Comparison of ENCODE assay signal across 7 mouse cellular contexts in genomic region chr11:120228911-120229437, GRCm38 (mm10). TPM values are rescaled to one million over a fixed set of nuclear protein-coding genes. Genes with fewer than 3 reads are reported as not detected.
A peak's percentile ranks its signal among the peaks of the same experiment; 100 is the strongest.
DNase-seq lines count a peak whose midpoint lies in the region; ATAC-seq and TF ChIP-seq lines count a peak whose summit lies in the region.

No protein-coding gene starts in this region.

- no peak for ATAC-seq in lung, embryonic 16.5 days (ENCODE audit: low read depth)
- ATAC-seq in embryonic facial prominence, embryonic 12.5 days (ENCODE audit: insufficient number of reproducible peaks, insufficient read depth, low FRiP score, low TSS enrichment): no peak
- ATAC-seq in hindbrain, postnatal 0 days: no peak
- no peak for ATAC-seq in midbrain, embryonic 12.5 days (ENCODE audit: low FRiP score, low read depth)

- H3K27ac ChIP-seq in lung, embryonic 16.5 days (ENCODE audit: low read length): peak overlapping the region; percentile 97
- peak overlapping the region; percentile 98 for H3K27ac ChIP-seq in embryonic facial prominence, embryonic 12.5 days
- H3K27ac ChIP-seq in hindbrain, postnatal 0 days: peak overlapping the region; percentile 98; the same call in 1 of the 2 replicates
- peak overlapping the region; percentile 98 for H3K27ac ChIP-seq in midbrain, embryonic 12.5 days (replicated peaks)

- H3K4me3 ChIP-seq in lung, embryonic 16.5 days (ENCODE audit: low read length): peak overlapping the region; percentile 80
- H3K4me3 ChIP-seq in embryonic facial prominence, embryonic 12.5 days: peak overlapping the region; percentile 96
- peak overlapping the region; percentile 83 for H3K4me3 ChIP-seq in hindbrain, postnatal 0 days (ENCODE audit: low read length)
- H3K4me3 ChIP-seq in midbrain, embryonic 12.5 days: peak overlapping the region; percentile 97

- TF ChIP-seq CTCF in hindbrain, postnatal 0 days (IDR thresholded peaks at IDR 0.05; ENCODE audit: low read depth): peak; percentile 42; the same call in 1 of the 2 replicates

- peak overlapping the region; percentile 94 for H3K9ac ChIP-seq in lung, embryonic 16.5 days (ENCODE audit: low read length)
- peak overlapping the region; percentile 99 for H3K9ac ChIP-seq in embryonic facial prominence, embryonic 12.5 days
- peak overlapping the region; percentile 99 for H3K9ac ChIP-seq in hindbrain, postnatal 0 days (replicated peaks; ENCODE audit: low read length)
- H3K9ac ChIP-seq in midbrain, embryonic 12.5 days (replicated peaks): peak overlapping the region; percentile 99

- no peaks in the 10 kb centered on the region for H3K36me3 ChIP-seq in lung, embryonic 16.5 days (ENCODE audit: control insufficient read depth, insufficient read depth, low read length)
- no peaks in the 10 kb centered on the region; the same call in 1 of the 2 replicates for H3K36me3 ChIP-seq in embryonic facial prominence, embryonic 12.5 days
- H3K36me3 ChIP-seq in hindbrain, postnatal 0 days (ENCODE audit: insufficient read depth, low read length): no peaks in the 10 kb centered on the region
- no peaks in the 10 kb centered on the region for H3K36me3 ChIP-seq in midbrain, embryonic 12.5 days

- WGBS in lung, embryonic 16.5 days: 27% methylated on average over 7 of the region's 7 CpGs
- 20% methylated on average over 7 of the region's 7 CpGs for whole genome bisulfite sequencing in embryonic facial prominence, embryonic 12.5 days
- WGBS in hindbrain, postnatal 0 days: 16% methylated on average over 7 of the region's 7 CpGs
- 19% methylated on average over 7 of the region's 7 CpGs for WGBS in midbrain, embryonic 12.5 days

- intact Hi-C loops in left cerebral cortex, postnatal 25 days (cut with DNase I): no loop called here

- peaks cover 61% of the 10 kb centered on the region for H3K4me1 ChIP-seq in lung, embryonic 16.5 days (replicated peaks; ENCODE audit: control insufficient read depth, insufficient read depth, low read length)
- H3K4me1 ChIP-seq in embryonic facial prominence, embryonic 12.5 days: peaks cover 69% of the 10 kb centered on the region
- H3K4me1 ChIP-seq in hindbrain, postnatal 0 days (ENCODE audit: insufficient read depth, low read length): peaks cover 61% of the 10 kb centered on the region
- peaks cover 67% of the 10 kb centered on the region for H3K4me1 ChIP-seq in midbrain, embryonic 12.5 days

- no peaks in the 10 kb centered on the region for H3K9me3 ChIP-seq in lung, embryonic 16.5 days (ENCODE audit: control insufficient read depth, low read length)
- no peaks in the 10 kb centered on the region for H3K9me3 ChIP-seq in embryonic facial prominence, embryonic 12.5 days
- no peaks in the 10 kb centered on the region for H3K9me3 ChIP-seq in hindbrain, postnatal 0 days (ENCODE audit: low read length)
- no peaks in the 10 kb centered on the region for H3K9me3 ChIP-seq in midbrain, embryonic 12.5 days

- no peaks in the 10 kb centered on the region for H3K27me3 ChIP-seq in lung, embryonic 16.5 days (ENCODE audit: control insufficient read depth, insufficient read depth, low read depth, low read length)
- no peaks in the 10 kb centered on the region for H3K27me3 ChIP-seq in embryonic facial prominence, embryonic 12.5 days
- no peaks in the 10 kb centered on the region for H3K27me3 ChIP-seq in hindbrain, postnatal 0 days (ENCODE audit: insufficient read depth, low read length)
- H3K27me3 ChIP-seq in midbrain, embryonic 12.5 days: peaks cover 6% of the 10 kb centered on the region; the same call in 1 of the 2 replicates

- H3K4me2 ChIP-seq in lung, embryonic 16.5 days (ENCODE audit: low read depth, low read length): peak overlapping the region; percentile 76
- H3K4me2 ChIP-seq in embryonic facial prominence, embryonic 12.5 days (replicated peaks): peak overlapping the region; percentile 95
- peak overlapping the region; percentile 92 for H3K4me2 ChIP-seq in hindbrain, postnatal 0 days (ENCODE audit: low read depth, low read length)
- H3K4me2 ChIP-seq in midbrain, embryonic 12.5 days (replicated peaks): peak overlapping the region; percentile 97

- no peak for DNase-seq in lung, adult 18-20 months
- DNase-seq in hindbrain, postnatal 0 days (ENCODE audit: low spot score): peak; percentile 47
- no peak for DNase-seq in ovary, postnatal 10 days (ENCODE audit: low spot score)
- DNase-seq in left cerebral cortex, postnatal 25 days (ENCODE audit: low spot score in 2 of 2): no peak

RNA-seq across cellular contexts. Expression of gene Bahcc1, which starts 3.8 kb away (rescaled TPM):
- polyA plus RNA-seq in lung, embryonic 16.5 days (2015; fragmentation: Nextera tagmentation; extraction: Ambion mirVana): 7.0 and 7.5 TPM in 2 replicates
- 16.8 and 18.8 TPM in 2 replicates for polyA plus RNA-seq in embryonic facial prominence, embryonic 12.5 days (2016; fragmentation: Nextera tagmentation; extraction: Ambion mirVana)
- 31.1 and 43.1 TPM in 2 replicates for total RNA-seq in hindbrain, postnatal 0 days (2014; rRNA removed)
- polyA plus RNA-seq in hindbrain, postnatal 0 days (2015; fragmentation: Nextera tagmentation; extraction: Ambion mirVana): 8.8 and 9.1 TPM in 2 replicates
- 25.1 and 26.1 TPM in 2 replicates for polyA plus RNA-seq in midbrain, embryonic 12.5 days (2016; fragmentation: Nextera tagmentation; extraction: Ambion mirVana)
- 10 to 100 TPM; 16.3 to 21.9 TPM for total RNA-seq in left cerebral cortex, postnatal 25 days (2021)
